Mouse (Mus musculus): ENCODE results near the gene Marc2. TPM values are rescaled to one million over a fixed set of nuclear protein-coding genes. Genes with fewer than 3 reads are reported as not detected.

The Marc2 gene
- polyA plus RNA-seq (2016; fragmentation: Nextera tagmentation; extraction: Ambion mirVana): 105 and 121 TPM in 2 replicates

GRCm38 (mm10) chr1:184846092-184846750 lies at the start of gene Marc2:
Marc2 (minus strand) TSS chr1:184846451.
- Histone ChIP-seq H3K27me3 (peaks cover 16% of the 10 kb centered on the region), H3K4me3 (peak within 1 kb of the TSS; percentile 74), H3K4me1 (peaks cover 23% of the 10 kb centered on the region), H3K9me3 (replicated peaks) (no peaks in the 10 kb centered on the region), H3K27ac (peak within 1 kb of the TSS; percentile 68; the same call in 1 of the 2 replicates), H3K4me2 (replicated peaks) (peak within 1 kb of the TSS; percentile 77), H3K9ac (peak within 1 kb of the TSS; percentile 85), H3K36me3 (no peaks in the 10 kb centered on the region)
- peak; percentile 27; the same call in 1 of the 2 replicates for ATAC-seq (ENCODE audit: low FRiP score)
- WGBS: 5% methylated on average over 18 of the region's 18 CpGs

- Histone ChIP-seq H3K4me2 (replicated peaks) (no peak overlapping the region), H3K27me3 (no peaks in the 10 kb centered on the region), H3K4me1 (no peaks in the 10 kb centered on the region), H3K36me3 (no peaks in the 10 kb centered on the region), H3K9me3 (replicated peaks) (no peaks in the 10 kb centered on the region), H3K27ac (no peak overlapping the region), H3K9ac (no peak overlapping the region), H3K4me3 (no peak overlapping the region)
- 79% methylated on average over 3 of the region's 3 CpGs for WGBS
- ATAC-seq (ENCODE audit: low FRiP score): no peak
Measured at GRCm38 (mm10) chr1:184891998-184892397, 45.7 kb upstream of the Marc2 start.

GRCm38 (mm10) chr1:184889454-184889853 lies 43.2 kb upstream of the Marc2 start:
- Histone ChIP-seq H3K36me3 (no peaks in the 10 kb centered on the region), H3K27ac (no peak overlapping the region), H3K4me3 (no peak overlapping the region), H3K27me3 (0 out of 2 replicates have a peak, but pooled peaks cover 6% of the 10 kb centered on the region), H3K4me1 (no peaks in the 10 kb centered on the region), H3K9ac (no peak overlapping the region), H3K9me3 (replicated peaks) (no peaks in the 10 kb centered on the region), H3K4me2 (replicated peaks) (no peak overlapping the region)
- no peak for ATAC-seq (ENCODE audit: low FRiP score)
- WGBS: 91% methylated on average over 6 of the region's 6 CpGs

GRCm38 (mm10) chr1:184886160-184886559 lies 39.9 kb upstream of the Marc2 start:
- H3K9ac ChIP-seq: no peak overlapping the region
- no peaks in the 10 kb centered on the region for H3K36me3 ChIP-seq
- H3K9me3 ChIP-seq (replicated peaks): no peaks in the 10 kb centered on the region
- H3K27ac ChIP-seq: no peak overlapping the region
- 57% methylated on average over 1 of the region's 1 CpGs for WGBS
- no peak overlapping the region for H3K4me3 ChIP-seq
- peaks cover 10% of the 10 kb centered on the region for H3K4me1 ChIP-seq
- peaks cover 36% of the 10 kb centered on the region for H3K27me3 ChIP-seq
- ATAC-seq (ENCODE audit: low FRiP score): no peak
- H3K4me2 ChIP-seq (replicated peaks): no peak overlapping the region

GRCm38 (mm10) chr1:184882281-184883268 lies 36.3 kb upstream of the Marc2 start, which contains the start of gene C130074G19Rik:
C130074G19Rik (minus strand) TSS chr1:184883218.
- peaks cover 42% of the 10 kb centered on the region for H3K27me3 ChIP-seq
- 3% methylated on average over 77 of the region's 77 CpGs for WGBS
- no peak within 1 kb of the TSS for H3K27ac ChIP-seq

GRCm38 (mm10) chr1:184881861-184882260 lies 35.6 kb upstream of the Marc2 start:
- H3K4me3 ChIP-seq: peak overlapping the region; percentile 44; the same call in 1 of the 2 replicates
- H3K9me3 ChIP-seq (replicated peaks): no peaks in the 10 kb centered on the region
- H3K4me1 ChIP-seq: peaks cover 10% of the 10 kb centered on the region
- WGBS: 67% methylated on average over 7 of the region's 7 CpGs
- no peaks in the 10 kb centered on the region for H3K36me3 ChIP-seq
- no peak overlapping the region for H3K9ac ChIP-seq
- H3K27me3 ChIP-seq: peaks cover 42% of the 10 kb centered on the region
- no peak overlapping the region for H3K27ac ChIP-seq
- H3K4me2 ChIP-seq (replicated peaks): no peak overlapping the region
- ATAC-seq (ENCODE audit: low FRiP score): no peak

More at GRCm38 (mm10) chr1:184882281-184883268, 36.3 kb upstream of the Marc2 start, which contains the start of gene C130074G19Rik:
- Histone ChIP-seq H3K36me3 (no peaks in the 10 kb centered on the region), H3K9me3 (replicated peaks) (no peaks in the 10 kb centered on the region), H3K4me3 (peak within 1 kb of the TSS; percentile 44), H3K9ac (peak within 1 kb of the TSS; percentile 55), H3K4me1 (peaks cover 10% of the 10 kb centered on the region), H3K4me2 (replicated peaks) (peak within 1 kb of the TSS; percentile 84)
- ATAC-seq (ENCODE audit: low FRiP score): peak; percentile 58

GRCm38 (mm10) chr1:184881211-184881610 lies 35.0 kb upstream of the Marc2 start:
- no peak overlapping the region for H3K27ac ChIP-seq
- H3K4me2 ChIP-seq (replicated peaks): no peak overlapping the region
- H3K9me3 ChIP-seq (replicated peaks): no peaks in the 10 kb centered on the region
- H3K9ac ChIP-seq: no peak overlapping the region
- peaks cover 10% of the 10 kb centered on the region for H3K4me1 ChIP-seq
- no peaks in the 10 kb centered on the region for H3K36me3 ChIP-seq
- H3K27me3 ChIP-seq: peaks cover 42% of the 10 kb centered on the region
- ATAC-seq (ENCODE audit: low FRiP score): no peak
- WGBS: 85% methylated on average over 5 of the region's 5 CpGs
- H3K4me3 ChIP-seq: no peak overlapping the region

- 82% methylated on average over 6 of the region's 6 CpGs for WGBS
- Histone ChIP-seq H3K27me3 (peaks cover 33% of the 10 kb centered on the region), H3K27ac (no peak overlapping the region), H3K4me2 (replicated peaks) (no peak overlapping the region), H3K36me3 (no peaks in the 10 kb centered on the region), H3K4me1 (peaks cover 10% of the 10 kb centered on the region), H3K9ac (no peak overlapping the region), H3K4me3 (no peak overlapping the region), H3K9me3 (replicated peaks) (no peaks in the 10 kb centered on the region)
- ATAC-seq (ENCODE audit: low FRiP score): no peak
Measured at GRCm38 (mm10) chr1:184878860-184879259, 32.6 kb upstream of the Marc2 start.

- no peak overlapping the region for H3K27ac ChIP-seq
- H3K4me1 ChIP-seq: peaks cover 2% of the 10 kb centered on the region
- peaks cover 17% of the 10 kb centered on the region for H3K27me3 ChIP-seq
- WGBS: 78% methylated on average over 2 of the region's 2 CpGs
- H3K4me2 ChIP-seq (replicated peaks): no peak overlapping the region
- no peaks in the 10 kb centered on the region for H3K9me3 ChIP-seq (replicated peaks)
- no peak overlapping the region for H3K4me3 ChIP-seq
- H3K9ac ChIP-seq: no peak overlapping the region
- no peak for ATAC-seq (ENCODE audit: low FRiP score)
- H3K36me3 ChIP-seq: no peaks in the 10 kb centered on the region
Measured at GRCm38 (mm10) chr1:184877306-184877705, 31.1 kb upstream of the Marc2 start.

GRCm38 (mm10) chr1:184873910-184874309 lies 27.7 kb upstream of the Marc2 start:
- H3K27ac ChIP-seq: no peak overlapping the region
- H3K9ac ChIP-seq: no peak overlapping the region
- no peak for ATAC-seq (ENCODE audit: low FRiP score)
- no peak overlapping the region for H3K4me2 ChIP-seq (replicated peaks)
- H3K36me3 ChIP-seq: no peaks in the 10 kb centered on the region
- 0 out of 2 replicates have a peak, but pooled peaks cover 8% of the 10 kb centered on the region for H3K4me1 ChIP-seq
- 77% methylated on average over 11 of the region's 11 CpGs for WGBS
- H3K27me3 ChIP-seq: no peaks in the 10 kb centered on the region
- H3K4me3 ChIP-seq: no peak overlapping the region
- H3K9me3 ChIP-seq (replicated peaks): no peaks in the 10 kb centered on the region

GRCm38 (mm10) chr1:184872069-184872819 lies 26.0 kb upstream of the Marc2 start:
- WGBS: 75% methylated on average over 7 of the region's 7 CpGs
- H3K4me2 ChIP-seq (replicated peaks): no peak overlapping the region
- ATAC-seq (ENCODE audit: low FRiP score): no peak
- H3K9me3 ChIP-seq (replicated peaks): no peaks in the 10 kb centered on the region
- H3K4me3 ChIP-seq: no peak overlapping the region
- no peaks in the 10 kb centered on the region for H3K36me3 ChIP-seq
- H3K4me1 ChIP-seq: 0 out of 2 replicates have a peak, but pooled peaks cover 8% of the 10 kb centered on the region
- no peak overlapping the region for H3K9ac ChIP-seq
- no peak overlapping the region for H3K27ac ChIP-seq
- H3K27me3 ChIP-seq: no peaks in the 10 kb centered on the region

Data from hindbrain, embryonic 12.5 days (tissue).